Mouse (Mus musculus) effector memory CD4-positive, alpha-beta T cell, adult 7 months (primary cell): ENCODE results near the gene Naglu. TPM values are rescaled to one million over a fixed set of nuclear protein-coding genes. Genes with fewer than 3 reads are reported as not detected.

ENCODE experiments used
- polyA plus RNA-seq: library from polyadenylated mRNA; unstranded; fragments of 100-300 nt; shearing (Covaris generic); gene quantifications from one replicate; pipeline ENCODE4 v1.2.1, GENCODE M21; 2017

The Naglu gene
- 6.4 TPM for polyA plus RNA-seq

DNA sequence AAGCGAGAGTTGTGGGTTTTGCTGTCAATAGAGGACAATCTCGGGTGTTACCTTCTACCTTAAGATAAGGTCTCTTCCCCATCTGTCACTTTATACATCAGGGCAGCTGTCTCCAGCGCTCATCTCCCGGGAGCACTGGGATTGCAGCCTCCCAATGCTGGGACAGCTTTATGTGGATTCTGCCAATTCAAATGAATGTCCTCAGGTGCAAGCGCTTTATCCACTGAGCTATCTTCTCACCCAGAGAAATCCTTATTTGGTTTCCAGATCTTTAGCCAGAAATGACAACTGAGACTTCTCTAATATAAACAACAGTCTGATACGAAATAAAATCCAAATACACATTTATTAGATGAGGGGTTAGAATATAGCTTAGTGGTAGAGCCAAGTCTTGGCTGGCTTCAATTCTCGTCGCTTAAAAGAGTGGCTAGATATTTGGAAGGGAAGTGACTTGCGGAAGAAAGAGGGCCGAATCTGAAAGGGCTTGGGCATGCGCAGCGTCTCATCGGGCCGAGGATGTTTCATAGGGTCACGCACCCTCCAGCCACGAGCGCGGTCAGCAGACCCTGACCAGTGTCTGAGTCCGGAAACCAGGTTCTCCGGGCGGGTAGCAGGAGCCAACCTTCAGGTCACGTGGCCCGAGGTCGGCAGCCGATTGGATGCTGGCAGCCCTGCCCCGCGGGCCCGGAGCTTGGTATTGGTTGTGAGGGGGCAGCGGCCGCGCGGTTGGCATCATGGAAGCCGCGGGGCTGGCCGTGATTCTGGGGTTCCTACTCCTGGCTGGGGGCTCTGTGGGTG, at the start of gene Naglu:
Naglu (plus strand) TSS at position 622 of the 798 bp plus-strand sequence.

GRCm38 (mm10) chr11:101078121-101078520, 8.3 kb downstream of the Naglu start, which contains the start of gene Hsd17b1:
Gene Hsd17b1 (plus strand): TSS chr11:101078411.

DNA sequence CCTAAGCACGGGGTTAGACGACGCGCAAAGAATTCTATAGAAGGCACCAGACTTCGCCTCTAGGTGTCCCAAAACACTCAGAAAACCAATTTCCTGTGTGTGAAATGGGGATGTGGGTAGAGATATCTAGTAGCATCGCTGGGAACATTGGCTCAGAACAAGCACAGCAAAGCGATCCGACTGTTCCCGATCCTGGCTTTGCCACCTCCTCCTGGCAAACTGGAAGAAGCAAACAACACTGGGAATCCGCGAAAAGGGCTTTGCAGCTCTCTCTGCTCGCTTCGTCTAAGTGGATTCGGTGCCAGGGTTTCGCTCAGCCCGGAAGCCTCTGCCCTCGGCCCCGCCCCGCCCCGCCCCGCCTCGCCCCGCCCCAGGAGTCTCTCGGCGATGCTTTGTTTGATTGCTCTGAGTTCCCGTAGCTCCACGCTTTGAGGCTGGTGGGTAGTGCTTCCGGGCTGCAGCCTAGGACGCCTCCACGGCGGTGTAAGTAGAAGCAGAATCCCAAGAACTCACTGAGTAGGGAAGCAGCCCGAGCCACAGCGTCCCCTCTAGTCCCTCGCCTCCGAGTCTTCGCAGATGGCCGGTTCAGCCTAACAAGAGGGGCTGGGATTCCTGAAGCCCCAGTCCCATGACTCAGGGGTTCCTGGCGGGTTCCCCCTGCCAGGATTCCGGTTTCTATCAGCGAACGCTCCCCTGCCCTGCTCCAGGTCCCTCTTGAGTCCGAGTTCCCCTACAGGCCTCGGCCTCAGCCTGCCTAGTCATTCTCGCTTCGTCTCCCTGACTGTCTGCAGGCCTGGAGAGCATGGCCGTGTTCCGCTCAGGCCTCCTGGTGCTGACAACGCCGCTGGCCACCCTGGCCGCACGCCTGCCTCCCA, 12.6 kb downstream of the Naglu start, which contains the start of gene Coasy:
Coasy (plus strand) TSS at position 358 of the 875 bp plus-strand sequence.

DNA sequence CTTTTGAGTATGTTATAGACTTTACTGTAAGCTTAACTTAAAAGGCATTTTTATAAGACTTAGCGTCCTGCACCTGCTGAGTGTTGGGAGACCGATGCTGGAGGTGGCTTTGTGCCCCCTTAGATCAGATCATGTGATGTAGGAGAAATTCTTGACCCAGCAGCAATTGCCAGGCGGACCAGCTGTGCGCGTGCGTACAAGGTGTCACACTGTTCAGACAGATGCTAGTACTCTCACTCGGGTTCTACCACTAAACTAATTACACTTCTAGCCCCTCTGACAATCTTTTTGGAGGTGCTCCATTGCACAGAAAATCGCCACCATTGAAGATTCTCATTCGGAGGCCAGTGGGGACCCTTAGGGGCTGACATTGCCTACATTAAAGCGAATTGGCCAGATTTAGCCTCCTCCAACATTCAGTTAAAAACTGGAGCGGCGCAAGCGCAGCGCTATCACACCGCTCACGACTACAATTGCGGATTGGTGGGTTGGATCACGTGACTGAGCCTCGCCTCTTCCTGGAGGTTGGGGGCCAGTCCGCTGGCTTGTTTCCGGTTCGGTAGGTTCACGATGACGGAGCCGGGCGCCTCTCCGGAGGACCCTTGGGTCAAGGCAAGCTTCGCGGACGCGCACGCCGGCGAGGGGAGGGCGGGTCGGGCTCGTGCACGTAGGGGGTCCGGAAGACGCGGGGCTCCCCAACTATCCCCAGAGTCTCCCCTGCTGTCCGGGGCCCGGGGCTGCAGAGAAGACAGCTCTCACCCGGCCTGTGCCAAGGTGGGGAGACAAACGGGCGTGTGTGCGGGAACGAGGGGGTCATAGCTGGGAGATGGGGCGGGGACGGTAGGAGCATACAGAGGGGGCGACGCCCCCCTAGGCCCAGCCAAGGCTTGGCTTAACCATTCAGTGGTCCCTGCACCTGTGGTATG, 17.2 kb downstream of the Naglu start, which contains the start of gene Mlx:
Mlx (plus strand) TSS at position 522 of the 926 bp plus-strand sequence.

DNA sequence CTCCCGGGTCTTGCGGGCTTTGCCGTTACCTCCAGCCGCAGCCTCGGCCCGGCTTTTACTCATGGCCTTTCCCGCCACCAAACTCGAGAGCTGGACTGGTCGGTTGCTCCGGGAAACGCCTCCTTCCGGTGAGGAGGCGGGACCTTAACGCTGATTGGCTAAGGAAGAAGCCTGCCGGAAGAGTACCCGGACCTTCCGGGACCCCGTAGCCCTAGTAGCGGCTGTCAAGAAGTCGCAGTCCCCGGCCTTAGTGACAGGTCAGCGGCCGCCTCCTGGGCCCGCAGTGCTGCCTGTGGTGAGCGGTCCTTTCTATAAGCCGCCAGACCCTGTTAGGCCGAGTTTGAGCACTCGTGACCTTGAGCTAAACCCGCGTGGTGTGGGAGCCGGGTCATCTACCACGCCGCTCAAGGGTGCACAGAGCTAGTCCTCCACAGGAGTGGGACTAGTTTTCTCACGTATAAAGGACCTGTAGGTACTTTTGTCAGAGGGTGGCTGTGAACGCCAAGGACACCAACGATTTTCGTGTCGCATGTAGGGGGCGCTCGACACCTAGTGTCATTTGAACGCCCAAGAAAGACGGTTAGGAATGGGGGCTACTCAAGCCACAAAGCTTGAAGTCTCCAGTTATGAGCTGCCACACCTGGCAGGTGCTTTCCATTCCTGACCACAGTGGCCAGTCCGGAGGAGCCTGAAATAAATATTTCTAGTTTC, 25.7 kb downstream of the Naglu start, which contains the start of gene Psmc3ip:
Psmc3ip (minus strand) TSS at position 123 of the 711 bp plus-strand sequence.

DNA sequence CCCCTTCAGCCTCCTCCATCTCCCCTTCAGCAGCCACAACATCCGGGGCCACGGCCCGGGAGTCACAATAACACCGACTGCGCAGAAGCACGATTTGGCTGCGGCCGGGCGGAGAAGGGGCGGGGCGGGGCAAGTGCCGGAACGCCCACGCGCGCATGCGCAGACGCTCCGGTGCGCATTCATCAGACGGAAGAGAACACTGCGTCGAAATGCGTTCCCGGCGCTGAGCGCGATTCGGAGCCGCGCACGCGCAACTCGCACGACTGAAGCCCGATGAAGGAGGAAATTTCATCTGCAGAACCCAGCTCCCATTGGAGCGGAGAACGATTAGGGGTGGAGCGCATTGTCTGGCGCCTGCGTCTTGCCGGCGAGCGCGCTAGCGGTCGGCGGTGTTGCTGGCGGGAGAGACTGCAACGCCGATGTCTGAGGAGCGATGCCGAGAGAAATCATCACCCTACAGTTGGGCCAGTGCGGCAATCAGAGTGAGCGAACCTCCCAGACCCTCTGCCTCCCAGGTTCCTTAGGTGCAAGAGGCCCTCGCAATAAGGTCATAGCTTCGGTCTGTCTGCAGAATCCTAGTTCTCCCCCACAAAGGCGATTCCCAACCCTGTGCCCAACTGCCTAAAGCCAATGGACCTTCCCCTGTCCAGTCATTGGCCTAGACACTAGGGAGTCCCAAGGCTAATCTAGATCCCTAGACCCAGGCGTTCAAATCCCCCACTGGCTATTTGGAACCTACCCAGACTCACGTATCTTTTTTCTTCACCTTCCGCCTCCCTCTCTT, 50.1 kb downstream of the Naglu start, which contains the start of the genes Retreg3 and Tubg1:
Retreg3 (minus strand) TSS at position 133 of the 784 bp plus-strand sequence.
Tubg1 (plus strand) TSS at position 178 of the 784 bp plus-strand sequence.

Other genes with a start within 250 kb of the Naglu start
- 271 TPM for gene Stat5b, start 219.3 kb upstream of the Naglu start, polyA plus RNA-seq
- gene Stat5a, start 210.7 kb upstream of the Naglu start, polyA plus RNA-seq = 154 TPM
- 351 TPM for gene Stat3, start 130.5 kb upstream of the Naglu start, polyA plus RNA-seq
- not detected for gene Cavin1, start 99.1 kb upstream of the Naglu start, polyA plus RNA-seq
- 1.1 TPM for gene Atp6v0a1, start 60.6 kb upstream of the Naglu start, polyA plus RNA-seq
- 0.38 TPM for gene Hsd17b1, start 8.4 kb downstream of the Naglu start, polyA plus RNA-seq
- gene Coasy, start 12.6 kb downstream of the Naglu start, polyA plus RNA-seq = 12.0 TPM
- gene Mlx, start 17.3 kb downstream of the Naglu start, polyA plus RNA-seq = 46.3 TPM
- gene Psmc3ip, start 25.4 kb downstream of the Naglu start, polyA plus RNA-seq = 2.1 TPM
- gene Retreg3, start 49.9 kb downstream of the Naglu start, polyA plus RNA-seq = 42.1 TPM
- 11.4 TPM for gene Tubg1, start 49.9 kb downstream of the Naglu start, polyA plus RNA-seq
- gene Tubg2, start 85.9 kb downstream of the Naglu start, polyA plus RNA-seq = 0.27 TPM
- gene Cntnap1, start 100.5 kb downstream of the Naglu start, polyA plus RNA-seq = 0.11 TPM
- not detected for gene Plekhh3, start 101.3 kb downstream of the Naglu start, polyA plus RNA-seq
- gene Ccr10, start 105.4 kb downstream of the Naglu start, polyA plus RNA-seq = not detected
- gene Ezh1, start 156.5 kb downstream of the Naglu start, polyA plus RNA-seq = 87.5 TPM
- 2.8 TPM for gene Ramp2, start 176.0 kb downstream of the Naglu start, polyA plus RNA-seq
- gene Vps25, start 183.7 kb downstream of the Naglu start, polyA plus RNA-seq = 87.7 TPM
- gene Wnk4, start 190.6 kb downstream of the Naglu start, polyA plus RNA-seq = 0.30 TPM
- gene Cntd1, start 209.0 kb downstream of the Naglu start, polyA plus RNA-seq = not detected
- gene Coa3, start 209.1 kb downstream of the Naglu start, polyA plus RNA-seq = 48.4 TPM
- gene Becn1, start 232.3 kb downstream of the Naglu start, polyA plus RNA-seq = 206 TPM
- gene Psme3, start 246.2 kb downstream of the Naglu start, polyA plus RNA-seq = 167 TPM